Mouse (Mus musculus) cerebellum, adult 2 months (tissue): ENCODE data around the gene Tnip2. TPM values are rescaled to one million over a fixed set of nuclear protein-coding genes. Genes with fewer than 3 reads are reported as not detected.

ENCODE experiments used
- DNase-seq, 2 experiments: peaks; one replicate each; pipeline ENCODE4 v3.0.0; 2021
- H3K27ac ChIP-seq: fragments of 200-500 bp; 2 replicates; pipeline ENCODE4 v1.5.1; 2012; ENCODE audit warnings: low read length, control low read depth, inconsistent platforms; ENCODE audit not compliant: insufficient read depth
- H3K27me3 ChIP-seq: fragments of 200-500 bp; 2 replicates; pipeline ENCODE4 v1.6.1; 2012; ENCODE audit warnings: inconsistent platforms, mild to moderate bottlenecking, low read length, moderate library complexity; ENCODE audit not compliant: control insufficient read depth, insufficient read depth
- H3K4me1 ChIP-seq: fragments of 200-500 bp; 2 replicates; pipeline ENCODE4 v1.6.1; 2011; ENCODE audit warnings: low read length; ENCODE audit not compliant: control insufficient read depth, insufficient read depth
- H3K4me3 ChIP-seq: fragments of 200-500 bp; replicated peaks from 2 replicates; pipeline ENCODE3; 2011; ENCODE audit warnings: mild to moderate bottlenecking, low read depth, low read length, control low read depth; ENCODE audit not compliant: insufficient read depth
- CTCF ChIP-seq: fragments of 200-500 bp; IDR thresholded peaks from 2 replicates; pipeline ENCODE4 v1.5.1; 2011; ENCODE audit warnings: low read depth, mild to moderate bottlenecking, control low read depth, low read length, moderate library complexity, borderline replicate concordance; ENCODE audit not compliant: insufficient read depth
- POLR2A ChIP-seq: fragments of 200-500 bp; IDR thresholded peaks from 2 replicates; pipeline ENCODE4 v1.6.1; 2011; ENCODE audit warnings: low read length, control low read depth, borderline replicate concordance; ENCODE audit not compliant: insufficient read depth
- WGBS: fragments of 180-500 bp; shearing (Covaris S2); methylation state at CpG from one replicate; pipeline ENCODE4 v1.1.7; 2018; 5-methylcytosine and 5-hydroxymethylcytosine counted together
- polyA plus RNA-seq: library from polyadenylated mRNA; depleted of rRNA; stranded (reverse); fragments of >200 nt; gene quantifications from 2 replicates; pipeline ENCODE4 v1.2.3, GENCODE M21; 2012; rRNA removed

Tnip2 gene
- polyA plus RNA-seq = 9.6 and 10.0 TPM in 2 replicates

- TF ChIP-seq POLR2A (no peak), CTCF (no peak)
- H3K4me1 ChIP-seq = no peaks in the 10 kb centered on the region
- peak; percentile 71 to 74 for DNase-seq
- H3K4me3 ChIP-seq = peak within 1 kb of the TSS; percentile 38
- H3K27ac ChIP-seq = no peak within 1 kb of the TSS
- no peaks in the 10 kb centered on the region for H3K27me3 ChIP-seq
- under 1% methylated on average over 64 of the region's 64 CpGs for WGBS
Measured at GRCm38 (mm10) chr5:34513466-34514217, at the start of gene Tnip2. Gene Tnip2 (minus strand): TSS chr5:34513991.

GRCm38 (mm10) chr5:34551821-34552220 is 38.0 kb upstream of the Tnip2 start:
- WGBS = 68% methylated on average over 4 of the region's 4 CpGs
- H3K4me3 ChIP-seq = no peak overlapping the region

GRCm38 (mm10) chr5:34550251-34550650 is 36.5 kb upstream of the Tnip2 start:
- 27% methylated on average over 6 of the region's 6 CpGs for whole genome bisulfite sequencing
- Histone ChIP-seq H3K4me3 (peak overlapping the region; percentile 66), H3K4me1 (peaks cover 2% of the 10 kb centered on the region; the same call in 1 of the 2 replicates), H3K27me3 (no peaks in the 10 kb centered on the region), H3K27ac (no peak overlapping the region)
- TF ChIP-seq CTCF (no peak), POLR2A (no peak)
- DNase-seq = no peak

More at GRCm38 (mm10) chr5:34551821-34552220, 38.0 kb upstream of the Tnip2 start:
- Histone ChIP-seq H3K27me3 (no peaks in the 10 kb centered on the region), H3K27ac (no peak overlapping the region), H3K4me1 (peaks cover 2% of the 10 kb centered on the region; the same call in 1 of the 2 replicates)
- DNase-seq = no peak
- TF ChIP-seq POLR2A (no peak), CTCF (no peak)

GRCm38 (mm10) chr5:34549483-34550221 is 35.9 kb upstream of the Tnip2 start:
- WGBS = 3% methylated on average over 49 of the region's 49 CpGs
- Histone ChIP-seq H3K4me3 (peak overlapping the region; percentile 66), H3K27ac (no peak overlapping the region), H3K27me3 (no peaks in the 10 kb centered on the region), H3K4me1 (peaks cover 2% of the 10 kb centered on the region; the same call in 1 of the 2 replicates)
- TF ChIP-seq CTCF (no peak), POLR2A (no peak)
- DNase-seq = peak; percentile 32 to 49

- 12% methylated on average over 8 of the region's 8 CpGs for WGBS
- Histone ChIP-seq H3K27me3 (no peaks in the 10 kb centered on the region), H3K4me3 (peak overlapping the region; percentile 66), H3K4me1 (peaks cover 2% of the 10 kb centered on the region; the same call in 1 of the 2 replicates), H3K27ac (no peak overlapping the region)
- TF ChIP-seq POLR2A = no peak
- TF ChIP-seq CTCF = no peak
- no peak for DNase-seq
Measured at GRCm38 (mm10) chr5:34549135-34549482, 35.3 kb upstream of the Tnip2 start.

- Histone ChIP-seq H3K4me1 (peaks cover 2% of the 10 kb centered on the region; the same call in 1 of the 2 replicates), H3K27ac (no peak overlapping the region), H3K4me3 (no peak overlapping the region), H3K27me3 (no peaks in the 10 kb centered on the region)
- no peak for TF ChIP-seq POLR2A
- peak; percentile 60; the same call in 1 of the 2 replicates for TF ChIP-seq CTCF
- peak in 1 of 2 experiments; percentile 21 for DNase-seq
Measured at GRCm38 (mm10) chr5:34547410-34547809, 33.6 kb upstream of the Tnip2 start.

- no peaks in the 10 kb centered on the region for H3K27me3 ChIP-seq
- H3K4me1 ChIP-seq = no peaks in the 10 kb centered on the region
- H3K4me3 ChIP-seq = no peak overlapping the region
- no peak for TF ChIP-seq POLR2A
- TF ChIP-seq CTCF = no peak
- H3K27ac ChIP-seq = no peak overlapping the region
- DNase-seq = no peak
- WGBS = 63% methylated on average over 4 of the region's 4 CpGs
Measured at GRCm38 (mm10) chr5:34543114-34543513, 29.3 kb upstream of the Tnip2 start.

- TF ChIP-seq CTCF (no peak), POLR2A (no peak)
- no peak for DNase-seq
- H3K4me1 ChIP-seq = no peaks in the 10 kb centered on the region
- 59% methylated on average over 1 of the region's 1 CpGs for WGBS
- H3K27ac ChIP-seq = no peak overlapping the region
- H3K4me3 ChIP-seq = no peak overlapping the region
- no peaks in the 10 kb centered on the region for H3K27me3 ChIP-seq
Measured at GRCm38 (mm10) chr5:34542166-34542565, 28.4 kb upstream of the Tnip2 start.
